Mouse (Mus musculus) heart, embryonic 16.5 days (tissue): ENCODE results near the gene Slit1. TPM values are rescaled to one million over a fixed set of nuclear protein-coding genes. Genes with fewer than 3 reads are reported as not detected.

Experiments used
- ATAC-seq: fragments of 200-750 bp; cut with Nextera tagmentation; replicated peaks from 2 replicates; pipeline ENCODE4 v1.8.0; 2017; ENCODE audit warnings: moderate number of reproducible peaks; ENCODE audit not compliant: insufficient read depth, low FRiP score; ENCODE audit errors: extremely low read depth
- H3K27ac ChIP-seq: fragments of 300-500 bp; sonication (generic); 2 replicates; pipeline ENCODE4 v1.5.1; 2014; ENCODE audit warnings: mild to moderate bottlenecking, low read length, control low read depth, moderate library complexity
- H3K27me3 ChIP-seq: fragments of 300-500 bp; sonication (generic); 2 replicates; pipeline ENCODE4 v1.6.1; 2014; ENCODE audit warnings: low read length, mixed read lengths; ENCODE audit not compliant: control insufficient read depth, insufficient read depth
- H3K36me3 ChIP-seq: fragments of 300-500 bp; sonication (generic); 2 replicates; pipeline ENCODE4 v1.6.1; 2014; ENCODE audit not compliant: control insufficient read depth, insufficient read depth
- H3K4me1 ChIP-seq: fragments of 300-500 bp; sonication (generic); 2 replicates; pipeline ENCODE4 v1.6.1; 2014; ENCODE audit warnings: low read length, mixed read lengths; ENCODE audit not compliant: control insufficient read depth, insufficient read depth
- H3K4me2 ChIP-seq: fragments of 300-500 bp; sonication (generic); 2 replicates; pipeline ENCODE4 v1.6.1; 2014; ENCODE audit warnings: low read depth, mild to moderate bottlenecking, control low read depth, low read length
- H3K4me3 ChIP-seq: fragments of 300-500 bp; sonication (generic); 2 replicates; pipeline ENCODE4 v1.5.1; 2014; ENCODE audit warnings: mild to moderate bottlenecking, control low read depth, low read length
- H3K9ac ChIP-seq: fragments of 300-500 bp; sonication (generic); 2 replicates; pipeline ENCODE4 v1.6.1; 2014; ENCODE audit warnings: low read length, control low read depth
- H3K9me3 ChIP-seq: fragments of 300-500 bp; sonication (generic); replicated peaks from 2 replicates; pipeline ENCODE4 v1.6.1; 2016; ENCODE audit warnings: low read length; ENCODE audit not compliant: control insufficient read depth
- WGBS: fragments of 180-500 bp; shearing (Covaris S2); extraction: QIAGEN DNeasy Blood & Tissue Kit; methylation state at CpG from one replicate; pipeline ENCODE4 v1.1.7; 2014; 5-methylcytosine and 5-hydroxymethylcytosine counted together
- polyA plus RNA-seq: library from polyadenylated mRNA; unstranded; fragments of >200 nt; fragmentation: Nextera tagmentation; extraction: Ambion mirVana; gene quantifications from 2 replicates; pipeline ENCODE4 v1.2.1, GENCODE M21; 2015

The Slit1 gene
- polyA plus RNA-seq, 1 experiment from 2014 or later = 0.21 TPM

GRCm38 (mm10) chr19:41697807-41698515, 45.5 kb downstream of the Slit1 start:
- no peak overlapping the region for H3K9ac ChIP-seq
- H3K27me3 ChIP-seq = peaks cover 22% of the 10 kb centered on the region
- no peaks in the 10 kb centered on the region for H3K4me1 ChIP-seq
- H3K27ac ChIP-seq = no peak overlapping the region
- 65% methylated on average over 6 of the region's 6 CpGs for WGBS
- no peaks in the 10 kb centered on the region for H3K36me3 ChIP-seq
- no peak overlapping the region for H3K4me3 ChIP-seq
- H3K4me2 ChIP-seq = no peak overlapping the region
- no peak; the same call in 1 of the 2 replicates for ATAC-seq
- H3K9me3 ChIP-seq = no peaks in the 10 kb centered on the region

- no peak overlapping the region for H3K4me2 ChIP-seq
- H3K36me3 ChIP-seq = no peaks in the 10 kb centered on the region
- no peak overlapping the region for H3K27ac ChIP-seq
- no peak overlapping the region for H3K9ac ChIP-seq
- no peaks in the 10 kb centered on the region for H3K9me3 ChIP-seq
- ATAC-seq = no peak
- WGBS = 32% methylated on average over 9 of the region's 9 CpGs
- peaks cover 23% of the 10 kb centered on the region for H3K27me3 ChIP-seq
- H3K4me3 ChIP-seq = no peak overlapping the region
- no peaks in the 10 kb centered on the region for H3K4me1 ChIP-seq
Observed at GRCm38 (mm10) chr19:41697111-41697806, 46.2 kb downstream of the Slit1 start.

- 71% methylated on average over 9 of the region's 9 CpGs for WGBS
- ATAC-seq = no peak
- H3K4me3 ChIP-seq = no peak overlapping the region
Observed at GRCm38 (mm10) chr19:41696443-41696842, 47.0 kb downstream of the Slit1 start.

GRCm38 (mm10) chr19:41695046-41695445, 48.4 kb downstream of the Slit1 start:
- Histone ChIP-seq H3K27me3 (peaks cover 21% of the 10 kb centered on the region), H3K27ac (no peak overlapping the region), H3K4me1 (no peaks in the 10 kb centered on the region), H3K4me3 (no peak overlapping the region), H3K36me3 (no peaks in the 10 kb centered on the region), H3K4me2 (no peak overlapping the region), H3K9ac (no peak overlapping the region), H3K9me3 (no peaks in the 10 kb centered on the region)
- 60% methylated on average over 6 of the region's 6 CpGs for WGBS
- no peak for ATAC-seq

More at GRCm38 (mm10) chr19:41696443-41696842, 47.0 kb downstream of the Slit1 start:
- no peak overlapping the region for H3K4me2 ChIP-seq
- H3K27me3 ChIP-seq = peaks cover 23% of the 10 kb centered on the region
- H3K36me3 ChIP-seq = no peaks in the 10 kb centered on the region
- H3K9me3 ChIP-seq = no peaks in the 10 kb centered on the region
- no peak overlapping the region for H3K27ac ChIP-seq
- H3K4me1 ChIP-seq = no peaks in the 10 kb centered on the region
- no peak overlapping the region for H3K9ac ChIP-seq

- Histone ChIP-seq H3K9ac (no peak overlapping the region), H3K9me3 (no peaks in the 10 kb centered on the region), H3K4me3 (no peak overlapping the region), H3K36me3 (no peaks in the 10 kb centered on the region), H3K27me3 (peaks cover 21% of the 10 kb centered on the region), H3K4me1 (no peaks in the 10 kb centered on the region), H3K27ac (no peak overlapping the region), H3K4me2 (no peak overlapping the region)
- ATAC-seq = no peak
- WGBS = 26% methylated on average over 9 of the region's 9 CpGs
Observed at GRCm38 (mm10) chr19:41694610-41695009, 48.9 kb downstream of the Slit1 start.

- WGBS = 19% methylated on average over 5 of the region's 5 CpGs
- peaks cover 21% of the 10 kb centered on the region for H3K27me3 ChIP-seq
- H3K4me1 ChIP-seq = no peaks in the 10 kb centered on the region
- no peak overlapping the region for H3K4me2 ChIP-seq
- no peak overlapping the region for H3K4me3 ChIP-seq
- no peaks in the 10 kb centered on the region for H3K9me3 ChIP-seq
- ATAC-seq = no peak
- H3K36me3 ChIP-seq = no peaks in the 10 kb centered on the region
- no peak overlapping the region for H3K27ac ChIP-seq
- no peak overlapping the region for H3K9ac ChIP-seq
Observed at GRCm38 (mm10) chr19:41693727-41694126, 49.7 kb downstream of the Slit1 start.

GRCm38 (mm10) chr19:41690064-41690463, 53.4 kb downstream of the Slit1 start:
- 76% methylated on average over 10 of the region's 10 CpGs for WGBS
- no peaks in the 10 kb centered on the region for H3K9me3 ChIP-seq
- no peaks in the 10 kb centered on the region for H3K4me1 ChIP-seq
- H3K4me3 ChIP-seq = no peak overlapping the region
- H3K27me3 ChIP-seq = peaks cover 9% of the 10 kb centered on the region
- no peaks in the 10 kb centered on the region for H3K36me3 ChIP-seq
- H3K9ac ChIP-seq = no peak overlapping the region
- no peak overlapping the region for H3K4me2 ChIP-seq
- no peak for ATAC-seq
- no peak overlapping the region for H3K27ac ChIP-seq

GRCm38 (mm10) chr19:41688251-41688650, 55.2 kb downstream of the Slit1 start:
- H3K27me3 ChIP-seq = peaks cover 3% of the 10 kb centered on the region; the same call in 1 of the 2 replicates
- no peaks in the 10 kb centered on the region for H3K9me3 ChIP-seq
- no peaks in the 10 kb centered on the region for H3K4me1 ChIP-seq
- WGBS = 55% methylated on average over 13 of the region's 13 CpGs
- no peak for ATAC-seq
- no peaks in the 10 kb centered on the region for H3K36me3 ChIP-seq
- no peak overlapping the region for H3K27ac ChIP-seq
- H3K4me3 ChIP-seq = no peak overlapping the region
- no peak overlapping the region for H3K9ac ChIP-seq
- H3K4me2 ChIP-seq = no peak overlapping the region

GRCm38 (mm10) chr19:41687836-41688235, 55.6 kb downstream of the Slit1 start:
- H3K4me3 ChIP-seq = no peak overlapping the region
- H3K4me2 ChIP-seq = no peak overlapping the region
- H3K36me3 ChIP-seq = no peaks in the 10 kb centered on the region
- WGBS = 83% methylated on average over 8 of the region's 8 CpGs
- H3K4me1 ChIP-seq = no peaks in the 10 kb centered on the region
- no peak overlapping the region for H3K9ac ChIP-seq
- H3K9me3 ChIP-seq = no peaks in the 10 kb centered on the region
- H3K27me3 ChIP-seq = no peaks in the 10 kb centered on the region; the same call in 1 of the 2 replicates
- no peak overlapping the region for H3K27ac ChIP-seq
- ATAC-seq = no peak
